Mouse (Mus musculus) heart, embryonic 12.5 days (tissue): ENCODE results near the gene Lrrc74a. TPM values are rescaled to one million over a fixed set of nuclear protein-coding genes. Genes with fewer than 3 reads are reported as not detected.
A peak's percentile ranks its signal among the peaks of the same experiment; 100 is the strongest.

Experiments used
- ATAC-seq: fragments of 200-750 bp; cut with Nextera tagmentation; 2 replicates; pipeline ENCODE4 v1.8.0; 2017; ENCODE audit warnings: moderate TSS enrichment, moderate library complexity; ENCODE audit not compliant: insufficient number of reproducible peaks, low FRiP score
- H3K27ac ChIP-seq: fragments of 300-500 bp; sonication (generic); 2 replicates; pipeline ENCODE4 v1.5.1; 2016; ENCODE audit warnings: mild to moderate bottlenecking, moderate library complexity; ENCODE audit not compliant: poor library complexity, severe bottlenecking
- H3K27me3 ChIP-seq: fragments of 300-500 bp; sonication (generic); replicated peaks from 2 replicates; pipeline ENCODE4 v1.6.1; 2016; ENCODE audit warnings: mild to moderate bottlenecking, moderate library complexity
- H3K36me3 ChIP-seq: fragments of 300-500 bp; sonication (generic); 2 replicates; pipeline ENCODE4 v1.6.1; 2016; ENCODE audit warnings: mild to moderate bottlenecking, moderate library complexity
- H3K4me1 ChIP-seq: fragments of 300-500 bp; sonication (generic); replicated peaks from 2 replicates; pipeline ENCODE4 v1.6.1; 2016; ENCODE audit warnings: mild to moderate bottlenecking
- H3K4me2 ChIP-seq: fragments of 300-500 bp; sonication (generic); 2 replicates; pipeline ENCODE4 v1.6.1; 2016; ENCODE audit warnings: mild to moderate bottlenecking, moderate library complexity
- H3K4me3 ChIP-seq: fragments of 300-500 bp; sonication (generic); 2 replicates; pipeline ENCODE4 v1.5.1; 2016; ENCODE audit warnings: mild to moderate bottlenecking
- H3K9ac ChIP-seq: fragments of 300-500 bp; sonication (generic); 2 replicates; pipeline ENCODE4 v1.6.1; 2016; ENCODE audit warnings: mild to moderate bottlenecking, moderate library complexity
- H3K9me3 ChIP-seq: fragments of 300-500 bp; sonication (generic); replicated peaks from 2 replicates; pipeline ENCODE4 v1.6.1; 2016; ENCODE audit warnings: mild to moderate bottlenecking, moderate library complexity
- WGBS: fragments of 180-500 bp; shearing (Covaris S2); methylation state at CpG from one replicate; pipeline ENCODE4 v1.1.7; 2016; 5-methylcytosine and 5-hydroxymethylcytosine counted together
- polyA plus RNA-seq: library from polyadenylated mRNA; unstranded; fragments of >200 nt; fragmentation: Nextera tagmentation; extraction: Ambion mirVana; gene quantifications from 2 replicates; pipeline ENCODE4 v1.2.1, GENCODE M21; 2016

Lrrc74a gene
- polyA plus RNA-seq, 1 experiment from 2014 or later = not detected

DNA sequence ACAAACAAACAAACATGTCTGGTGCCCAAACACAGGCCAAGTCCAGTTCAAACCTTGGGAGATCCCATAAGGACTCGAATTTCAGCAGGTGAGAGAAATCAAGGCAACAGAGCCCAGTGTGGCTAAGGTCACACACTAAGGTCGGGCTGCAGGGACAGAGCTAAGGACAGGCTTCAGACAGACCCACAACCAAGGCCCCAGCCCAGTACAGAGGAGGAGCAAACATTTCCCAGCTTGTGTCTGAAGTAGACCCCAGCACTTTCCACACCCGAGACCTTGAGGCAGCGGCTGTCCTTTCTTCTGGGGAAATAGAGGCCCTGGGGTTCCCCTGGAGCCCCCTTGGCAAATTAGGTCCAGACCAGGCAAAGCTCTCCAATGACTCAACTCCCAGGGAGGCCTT is 66.2 kb downstream of the Lrrc74a start:
- ATAC-seq = no peak
- peaks cover 69% of the 10 kb centered on the region for H3K4me1 ChIP-seq
- no peaks in the 10 kb centered on the region for H3K36me3 ChIP-seq
- H3K9me3 ChIP-seq = no peaks in the 10 kb centered on the region
- WGBS = 37% methylated on average over 4 of the region's 4 CpGs
- peak overlapping the region; percentile 58 for H3K4me2 ChIP-seq
- H3K4me3 ChIP-seq = no peak overlapping the region
- no peaks in the 10 kb centered on the region for H3K27me3 ChIP-seq
- peak overlapping the region; percentile 93 for H3K27ac ChIP-seq
- H3K9ac ChIP-seq = peak overlapping the region; percentile 12

DNA sequence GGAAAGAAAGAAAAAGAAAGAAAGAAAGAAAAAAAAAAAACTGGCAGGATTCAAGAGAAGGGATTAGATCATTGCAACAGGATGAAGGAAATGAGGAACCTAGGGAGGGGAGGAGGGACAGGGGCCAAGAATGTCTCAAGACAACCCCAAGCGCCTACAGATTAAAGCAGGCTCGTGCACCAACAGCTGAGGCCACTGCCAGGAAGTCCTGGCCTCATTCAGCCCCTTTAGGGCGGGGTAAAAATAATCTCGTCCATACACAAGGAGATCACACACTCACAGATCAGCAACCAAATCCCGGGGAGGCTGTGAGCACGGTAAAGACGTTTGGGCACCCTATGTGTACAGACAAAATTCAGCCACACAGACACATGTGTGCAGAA is 66.6 kb downstream of the Lrrc74a start:
- Histone ChIP-seq H3K9me3 (no peaks in the 10 kb centered on the region), H3K36me3 (no peaks in the 10 kb centered on the region), H3K9ac (peak overlapping the region; percentile 12), H3K27me3 (no peaks in the 10 kb centered on the region), H3K4me1 (peaks cover 67% of the 10 kb centered on the region), H3K4me2 (peak overlapping the region; percentile 58), H3K27ac (peak overlapping the region; percentile 93), H3K4me3 (peak overlapping the region; percentile 0)
- ATAC-seq = peak; percentile 61
- WGBS = 2% methylated on average over 7 of the region's 7 CpGs

DNA sequence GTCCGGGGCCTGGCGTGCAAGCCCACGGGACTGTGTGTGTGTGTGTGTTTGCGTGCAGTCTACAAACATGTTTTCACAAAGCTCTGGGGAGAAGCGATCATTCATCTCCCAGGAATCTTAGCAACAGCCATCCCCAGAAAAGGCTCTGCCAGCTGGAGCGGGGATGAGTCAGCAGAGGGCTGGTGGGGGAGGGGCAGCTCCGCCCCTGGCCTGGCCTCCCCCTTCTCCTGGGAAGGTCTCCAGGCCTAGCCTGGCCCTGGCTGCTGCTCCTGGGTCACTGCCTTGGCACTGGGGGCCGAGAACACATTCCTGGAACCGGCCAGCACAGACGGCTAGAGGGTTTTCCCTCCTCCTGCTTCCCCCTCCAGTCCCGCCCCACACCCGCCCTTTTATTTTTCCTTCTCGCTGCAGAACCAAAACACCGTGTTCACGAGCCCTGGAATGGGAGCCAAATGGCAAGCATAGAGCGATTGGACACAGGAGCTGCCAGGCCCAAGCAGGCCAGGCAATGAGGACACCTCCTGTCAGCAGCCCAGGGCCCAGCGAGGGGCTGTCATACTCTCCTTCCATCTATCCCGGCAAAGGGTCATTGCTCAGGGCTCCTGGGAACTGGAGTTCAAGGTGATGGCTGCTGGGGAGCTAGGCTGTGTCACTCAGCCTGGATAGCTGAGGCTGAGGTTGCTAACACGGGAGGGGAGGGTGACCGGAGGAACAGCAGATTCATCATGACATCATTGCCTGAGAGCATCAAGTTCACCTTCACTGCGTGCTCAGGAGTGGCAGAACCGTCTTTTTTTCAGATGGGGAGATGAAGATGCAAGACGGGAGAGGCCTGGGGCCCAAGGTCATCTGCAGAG is 67.2 kb downstream of the Lrrc74a start:
- WGBS = 1% methylated on average over 23 of the region's 23 CpGs
- ATAC-seq = peak; percentile 85
- no peaks in the 10 kb centered on the region for H3K36me3 ChIP-seq

DNA sequence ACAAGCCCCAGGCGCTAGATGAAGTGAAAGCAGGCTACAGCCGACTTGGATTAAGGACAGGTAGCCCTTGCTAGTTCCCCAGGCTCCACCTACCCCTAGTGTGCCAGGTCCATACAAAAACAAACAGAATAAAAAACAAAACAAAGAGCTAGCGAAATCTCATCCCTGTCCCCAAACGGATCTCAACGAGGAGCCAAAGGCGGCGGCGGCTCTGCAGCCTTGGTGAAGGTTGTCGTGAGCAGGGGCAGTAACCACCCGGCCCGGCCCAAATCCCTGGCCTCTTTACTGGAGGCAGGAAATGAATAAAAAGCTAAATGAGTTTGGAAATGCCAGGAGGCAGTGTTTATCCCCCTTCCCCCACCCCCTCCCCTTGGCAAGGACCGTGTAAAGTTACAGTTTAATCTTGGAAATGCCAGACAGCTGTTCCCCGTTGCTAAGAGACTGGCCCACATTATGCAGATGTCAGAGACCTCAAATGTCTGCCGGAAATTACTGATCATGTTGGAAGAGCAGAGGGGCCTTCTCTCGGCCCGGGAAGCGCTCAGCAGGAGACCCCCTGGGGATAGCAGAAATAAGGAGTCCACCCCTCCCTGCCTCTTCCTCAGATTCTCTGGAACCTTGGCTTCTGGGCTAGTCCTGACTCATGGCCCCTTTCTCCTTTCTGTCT is 68.0 kb downstream of the Lrrc74a start:
- Histone ChIP-seq H3K27ac (peak overlapping the region; percentile 93), H3K9me3 (no peaks in the 10 kb centered on the region), H3K9ac (peak overlapping the region; percentile 57), H3K36me3 (no peaks in the 10 kb centered on the region), H3K27me3 (no peaks in the 10 kb centered on the region), H3K4me2 (peak overlapping the region; percentile 58), H3K4me3 (no peak overlapping the region), H3K4me1 (peaks cover 80% of the 10 kb centered on the region)
- WGBS = 8% methylated on average over 17 of the region's 17 CpGs
- no peak for ATAC-seq

More for the DNA sequence above, 67.2 kb downstream of the Lrrc74a start:
- H3K27ac ChIP-seq = peak overlapping the region; percentile 93
- H3K4me1 ChIP-seq = peaks cover 73% of the 10 kb centered on the region
- H3K27me3 ChIP-seq = no peaks in the 10 kb centered on the region
- H3K4me2 ChIP-seq = peak overlapping the region; percentile 58
- H3K4me3 ChIP-seq = peak overlapping the region; percentile 0
- H3K9ac ChIP-seq = peak overlapping the region; percentile 57
- no peaks in the 10 kb centered on the region for H3K9me3 ChIP-seq

DNA sequence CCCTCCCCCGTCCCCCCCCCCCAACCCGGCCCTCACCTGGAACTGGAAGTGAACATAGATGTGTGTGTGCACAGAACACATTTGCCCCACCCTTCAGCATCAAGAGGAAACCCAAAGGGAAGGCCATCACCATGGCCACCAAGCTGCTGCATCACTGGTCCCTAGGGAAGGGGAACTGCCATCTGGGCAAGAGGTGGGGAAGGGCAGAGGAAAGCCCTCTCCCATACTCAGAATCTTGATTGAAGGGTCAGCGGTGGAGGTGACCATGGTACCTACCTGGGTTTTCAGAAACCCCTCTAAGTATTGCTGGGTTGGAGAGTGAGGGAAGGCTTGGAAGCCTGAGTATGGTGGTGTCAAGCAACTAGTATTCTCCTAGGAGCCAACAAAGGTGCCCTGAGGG is 68.7 kb downstream of the Lrrc74a start:
- Histone ChIP-seq H3K36me3 (no peaks in the 10 kb centered on the region), H3K9me3 (no peaks in the 10 kb centered on the region), H3K9ac (no peak overlapping the region), H3K27me3 (no peaks in the 10 kb centered on the region), H3K4me2 (peak overlapping the region; percentile 58), H3K4me3 (no peak overlapping the region), H3K4me1 (peaks cover 87% of the 10 kb centered on the region), H3K27ac (peak overlapping the region; percentile 93)
- no peak for ATAC-seq
- WGBS = 52% methylated on average over 3 of the region's 3 CpGs

DNA sequence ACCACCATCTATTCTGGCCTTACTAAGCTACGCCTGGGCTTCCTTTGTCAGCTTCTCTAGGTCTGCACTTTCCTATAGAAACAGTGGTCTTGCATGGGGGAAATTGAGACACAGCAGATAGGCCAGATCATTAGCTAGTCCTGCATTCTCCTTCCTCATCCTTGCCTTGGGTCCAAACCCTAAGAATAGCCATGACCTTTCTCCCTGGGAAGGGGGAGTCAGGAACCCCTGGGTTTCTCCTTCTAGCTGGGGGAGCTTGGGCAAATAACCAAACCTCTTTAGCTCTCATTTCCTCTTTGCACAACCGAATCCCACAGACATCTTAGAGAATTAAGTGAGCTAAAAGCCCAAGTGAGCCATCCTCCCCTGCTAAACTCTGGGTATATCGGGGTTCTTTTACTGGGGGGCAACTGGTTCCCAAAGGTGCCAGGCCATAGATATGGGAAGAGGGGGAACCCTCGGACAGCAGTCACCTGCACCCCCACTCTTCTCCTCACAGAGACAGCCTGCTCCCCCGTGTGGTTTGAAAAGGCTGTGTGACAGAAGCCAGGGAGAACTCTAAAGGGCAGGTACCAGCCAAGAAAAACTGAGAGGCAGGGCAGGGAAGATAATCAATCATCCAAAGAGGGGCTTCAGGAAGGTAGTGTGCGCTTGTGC is 69.6 kb downstream of the Lrrc74a start:
- H3K9me3 ChIP-seq = no peaks in the 10 kb centered on the region
- H3K4me3 ChIP-seq = no peak overlapping the region
- H3K4me1 ChIP-seq = peaks cover 86% of the 10 kb centered on the region
- no peaks in the 10 kb centered on the region for H3K36me3 ChIP-seq
- 41% methylated on average over 6 of the region's 6 CpGs for WGBS
- ATAC-seq = no peak
- H3K27ac ChIP-seq = peak overlapping the region; percentile 63
- no peak overlapping the region for H3K9ac ChIP-seq
- H3K4me2 ChIP-seq = no peak overlapping the region
- H3K27me3 ChIP-seq = no peaks in the 10 kb centered on the region

DNA sequence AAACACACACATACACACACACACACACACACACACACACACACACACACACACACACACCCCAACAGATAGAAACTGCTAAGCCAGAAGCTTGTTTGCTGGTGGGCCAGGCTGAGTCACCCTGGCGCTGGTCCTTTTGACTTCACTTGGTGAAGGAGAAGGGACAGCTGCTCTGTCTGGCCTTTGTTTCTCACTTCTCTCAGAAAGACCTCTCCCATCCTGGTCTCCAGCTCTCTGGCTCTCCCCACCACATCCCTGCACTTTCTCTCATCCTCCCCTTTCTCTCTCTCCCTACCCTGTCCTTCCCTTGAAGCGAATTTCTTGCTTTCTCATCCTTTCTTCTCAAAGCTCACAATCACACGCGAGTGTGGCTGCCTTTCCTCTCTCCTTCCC is 70.1 kb downstream of the Lrrc74a start:
- ATAC-seq = no peak
- no peak overlapping the region for H3K4me2 ChIP-seq
- peak overlapping the region; percentile 63 for H3K27ac ChIP-seq
- no peaks in the 10 kb centered on the region for H3K27me3 ChIP-seq
- H3K4me3 ChIP-seq = no peak overlapping the region
- H3K4me1 ChIP-seq = peaks cover 83% of the 10 kb centered on the region
- no peak overlapping the region for H3K9ac ChIP-seq
- WGBS = 20% methylated on average over 4 of the region's 4 CpGs
- H3K9me3 ChIP-seq = no peaks in the 10 kb centered on the region
- H3K36me3 ChIP-seq = no peaks in the 10 kb centered on the region

DNA sequence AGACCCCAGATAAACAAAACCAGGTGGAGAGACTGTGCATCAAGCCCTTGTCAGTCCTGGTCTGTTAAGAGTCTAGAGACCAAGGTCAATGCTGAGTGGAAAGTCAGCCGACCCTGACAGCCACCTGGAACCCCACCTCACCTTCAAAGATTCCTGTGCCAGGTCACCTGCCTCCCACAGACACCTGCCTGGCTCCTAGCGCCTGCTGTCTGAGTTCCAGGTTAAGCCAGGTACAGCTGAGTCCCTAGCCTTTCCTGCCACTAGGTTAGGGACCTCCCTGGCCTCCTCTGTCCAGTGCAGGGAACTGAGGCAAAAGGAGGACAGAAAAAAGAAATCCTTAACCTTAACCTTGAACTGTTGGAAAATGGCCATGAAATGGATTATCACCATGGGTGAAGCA is 70.7 kb downstream of the Lrrc74a start:
- no peak overlapping the region for H3K9ac ChIP-seq
- H3K27me3 ChIP-seq = no peaks in the 10 kb centered on the region
- no peaks in the 10 kb centered on the region for H3K36me3 ChIP-seq
- H3K9me3 ChIP-seq = no peaks in the 10 kb centered on the region
- H3K4me2 ChIP-seq = no peak overlapping the region
- peaks cover 78% of the 10 kb centered on the region for H3K4me1 ChIP-seq
- no peak for ATAC-seq
- peak overlapping the region; percentile 63 for H3K27ac ChIP-seq
- 60% methylated on average over 2 of the region's 2 CpGs for WGBS
- H3K4me3 ChIP-seq = no peak overlapping the region

DNA sequence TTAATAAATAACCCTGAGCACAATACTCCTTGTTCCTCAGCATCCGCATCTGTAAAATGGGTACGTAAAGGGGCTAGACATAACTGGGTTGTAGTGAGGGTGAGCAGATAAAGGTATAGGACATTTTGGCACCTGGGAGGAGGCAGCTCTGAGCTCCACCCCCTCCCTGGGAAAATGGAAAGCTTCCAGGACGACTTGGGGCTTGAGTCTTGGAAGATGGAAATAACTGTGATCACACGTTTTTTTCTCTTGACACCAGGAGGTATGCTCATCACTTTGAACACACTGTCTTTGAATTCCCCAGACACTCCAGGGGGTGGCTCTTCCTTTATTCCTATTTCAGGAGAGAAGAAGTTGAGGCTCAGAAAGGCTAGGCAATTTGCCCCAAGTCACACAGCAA is 71.1 kb downstream of the Lrrc74a start:
- Histone ChIP-seq H3K36me3 (no peaks in the 10 kb centered on the region), H3K9me3 (no peaks in the 10 kb centered on the region), H3K9ac (no peak overlapping the region), H3K4me1 (peaks cover 78% of the 10 kb centered on the region), H3K27ac (no peak overlapping the region), H3K27me3 (no peaks in the 10 kb centered on the region), H3K4me3 (no peak overlapping the region), H3K4me2 (no peak overlapping the region)
- ATAC-seq = no peak
- 63% methylated on average over 4 of the region's 4 CpGs for WGBS

DNA sequence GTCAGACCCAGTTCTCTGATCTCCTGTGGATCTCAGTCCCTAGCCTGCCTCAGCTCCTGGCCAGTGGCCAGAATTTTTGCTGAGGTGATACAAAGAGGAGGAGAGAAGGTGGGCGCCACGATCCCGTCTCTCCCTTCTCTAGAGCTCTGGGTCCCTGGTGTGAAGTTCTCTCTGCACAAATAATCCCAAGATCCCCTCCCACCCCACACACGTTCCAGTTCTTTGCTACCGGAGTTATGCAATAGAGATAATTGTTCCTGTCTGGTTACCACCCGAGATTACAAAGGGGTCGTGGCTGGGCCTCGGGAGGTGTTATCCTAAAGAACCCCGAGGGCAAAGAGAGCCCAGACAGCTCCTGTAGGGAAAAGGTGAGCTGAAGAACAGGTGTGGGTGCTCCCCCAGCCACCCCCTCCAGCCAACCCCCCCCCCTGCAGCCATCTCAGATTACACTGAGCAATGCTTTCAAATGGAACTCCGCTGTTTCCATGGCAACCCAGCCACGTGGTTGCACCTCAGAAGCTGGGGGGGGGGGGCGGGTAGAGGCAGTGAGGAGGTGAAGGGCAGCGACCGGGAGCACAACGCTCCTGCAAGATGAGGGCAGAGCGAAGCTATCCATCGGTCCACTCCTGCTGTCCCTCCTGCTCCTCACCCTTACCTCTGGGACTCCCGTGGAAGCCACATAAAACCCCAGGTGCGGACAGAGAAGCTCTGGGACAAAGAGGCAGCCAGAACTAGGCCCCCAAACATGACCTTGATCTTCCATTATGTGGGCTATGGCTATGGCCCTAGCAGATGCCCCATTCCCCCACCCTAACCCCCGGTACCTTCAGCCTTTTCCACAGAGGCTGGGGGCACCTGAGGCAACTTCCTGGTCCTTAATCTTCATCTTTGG is 72.1 kb downstream of the Lrrc74a start:
- H3K27ac ChIP-seq = no peak overlapping the region
- H3K9ac ChIP-seq = no peak overlapping the region; the same call in 1 of the 2 replicates
- H3K4me3 ChIP-seq = no peak overlapping the region

More for the DNA sequence above, 72.1 kb downstream of the Lrrc74a start:
- no peaks in the 10 kb centered on the region for H3K36me3 ChIP-seq
- no peak for ATAC-seq
- no peaks in the 10 kb centered on the region for H3K27me3 ChIP-seq
- 8% methylated on average over 17 of the region's 20 CpGs for WGBS
- H3K4me2 ChIP-seq = peak overlapping the region; percentile 39
- H3K9me3 ChIP-seq = no peaks in the 10 kb centered on the region
- H3K4me1 ChIP-seq = peaks cover 78% of the 10 kb centered on the region
